In genomic region chr11:22751592-22751991, GRCm38 (mm10) we compare ENCODE assay signal across 23 mouse cellular contexts.
DNase-seq lines count a peak whose midpoint lies in the region; ATAC-seq and TF ChIP-seq lines count a peak whose summit lies in the region.
"Had no signal": no experiment of that assay in that cellular context is flagged by ENCODE, and none has a peak within 500 bp of the region (broad histone marks: within the 10 kb centered on the region; RNA-seq: fewer than 3 reads in every experiment).

No protein-coding gene starts in this region.

- intact Hi-C loops in heart, postnatal 36 days (cut with DNase I) = no loop called here

- no peaks in the 10 kb centered on the region for H3K4me1 ChIP-seq in midbrain, embryonic 11.5 days (ENCODE audit: control insufficient read depth, insufficient read depth, low read length)
- no peaks in the 10 kb centered on the region for H3K4me1 ChIP-seq in midbrain, postnatal 0 days (ENCODE audit: insufficient read depth, low read length)
- H3K4me1 ChIP-seq in MEL (ENCODE audit: control insufficient read depth in 1 of 2, insufficient read depth in 2 of 2, low read length in 2 of 2) = no peaks in the 10 kb centered on the region
- H3K4me1 ChIP-seq in forebrain, embryonic 10.5 days = no peaks in the 10 kb centered on the region

- peak; percentile 52 for DNase-seq in heart, adult 11 months
- DNase-seq in heart, postnatal 36 days = no peak
- DNase-seq in midbrain, embryonic 11.5 days (ENCODE audit: low spot score, missing footprints) = peak; percentile 81
- DNase-seq in midbrain, postnatal 0 days (ENCODE audit: low spot score) = no peak
- peak; percentile 13 for DNase-seq in testis, postnatal 10 days (ENCODE audit: low spot score)
- no peak for DNase-seq in testis, postnatal 14 days (ENCODE audit: low spot score)
- DNase-seq in MEL (ENCODE audit: low read depth, low spot score) = no peak
- DNase-seq in forebrain, embryonic 10.5 days (ENCODE audit: extremely low spot score, low spot score) = no peak
- DNase-seq: adrenal gland, adult 2 months; adrenal gland, adult 8-10 months; adrenal gland, postnatal 10 days; adrenal gland, postnatal 14 days; adrenal gland, postnatal 25 days; adrenal gland, postnatal 36 days; B cell, adult 2 months; cerebellum, adult 11 months; cerebellum, adult 11-12 months; cerebellum, adult 18-20 months had no signal

- no peak for TF ChIP-seq POLR2A in MEL (IDR thresholded peaks at IDR 0.05; ENCODE audit: control insufficient read depth in 1 of 2, insufficient read depth in 1 of 2, low read depth in 1 of 2, low read length in 2 of 2, poor library complexity in 1 of 2)

- ATAC-seq in midbrain, embryonic 11.5 days (ENCODE audit: low FRiP score) = no peak
- no peak for ATAC-seq in midbrain, postnatal 0 days (ENCODE audit: low FRiP score)
- ATAC-seq: activated CD4-positive, CD25-positive, alpha-beta regulatory T cell, adult 4 months; CD4-positive, CD25-positive, alpha-beta regulatory T cell, adult 4 months; Patski had no signal

- no peaks in the 10 kb centered on the region for H3K27me3 ChIP-seq in midbrain, embryonic 11.5 days (ENCODE audit: control insufficient read depth, insufficient read depth, low read length)
- no peaks in the 10 kb centered on the region for H3K27me3 ChIP-seq in midbrain, postnatal 0 days (ENCODE audit: insufficient read depth, low read length)
- no peaks in the 10 kb centered on the region for H3K27me3 ChIP-seq in MEL (ENCODE audit: control insufficient read depth in 1 of 2, insufficient read depth in 2 of 2, low read length in 2 of 2)
- no peaks in the 10 kb centered on the region for H3K27me3 ChIP-seq in forebrain, embryonic 10.5 days (ENCODE audit: poor library complexity, severe bottlenecking)
- H3K27me3 ChIP-seq: CH12.LX, Patski had no signal

- 92% methylated on average over 3 of the region's 3 CpGs for WGBS in midbrain, embryonic 11.5 days
- 91% methylated on average over 3 of the region's 3 CpGs for WGBS in midbrain, postnatal 0 days
- WGBS in forebrain, embryonic 10.5 days = 92% methylated on average over 3 of the region's 3 CpGs

- H3K9ac ChIP-seq in midbrain, embryonic 11.5 days (ENCODE audit: low read length) = no peak overlapping the region
- H3K9ac ChIP-seq in midbrain, postnatal 0 days (replicated peaks; ENCODE audit: low read length, poor library complexity, severe bottlenecking) = no peak overlapping the region
- no peak overlapping the region for H3K9ac ChIP-seq in MEL (ENCODE audit: control insufficient read depth, low read depth, low read length, poor library complexity, severe bottlenecking)

- no peaks in the 10 kb centered on the region for H3K36me3 ChIP-seq in midbrain, embryonic 11.5 days (ENCODE audit: control insufficient read depth, insufficient read depth, low read length)
- H3K36me3 ChIP-seq in midbrain, postnatal 0 days (ENCODE audit: insufficient read depth, low read length) = no peaks in the 10 kb centered on the region
- no peaks in the 10 kb centered on the region for H3K36me3 ChIP-seq in MEL (ENCODE audit: control insufficient read depth in 1 of 2, insufficient read depth in 2 of 2, low read length in 2 of 2)
- H3K36me3 ChIP-seq in forebrain, embryonic 10.5 days (replicated peaks) = no peaks in the 10 kb centered on the region
- H3K36me3 ChIP-seq: G1E had no signal

- H3K27ac ChIP-seq in midbrain, embryonic 11.5 days (ENCODE audit: low read depth, low read length) = no peak overlapping the region
- no peak overlapping the region for H3K27ac ChIP-seq in midbrain, postnatal 0 days (ENCODE audit: low read depth, low read length)
- H3K27ac ChIP-seq in MEL (ENCODE audit: control insufficient read depth, low read depth, low read length) = no peak overlapping the region
- no peak overlapping the region for H3K27ac ChIP-seq in forebrain, embryonic 10.5 days

- no peak for TF ChIP-seq CTCF in midbrain, postnatal 0 days (IDR thresholded peaks at IDR 0.05)
- TF ChIP-seq CTCF in MEL (IDR thresholded peaks at IDR 0.05 in 2 of 3, conservative IDR thresholded peaks at IDR 0.05 in 1 of 3; ENCODE audit: control insufficient read depth in 1 of 3, insufficient read depth in 1 of 3, low read depth in 2 of 3, low read length in 3 of 3, poor library complexity in 1 of 3, severe bottlenecking in 1 of 3) = no peak

- no peak overlapping the region for H3K4me2 ChIP-seq in midbrain, embryonic 11.5 days
- H3K4me2 ChIP-seq in midbrain, postnatal 0 days (ENCODE audit: low read depth, low read length, poor library complexity, severe bottlenecking) = no peak overlapping the region

- no peak for TF ChIP-seq RAD21 in MEL (IDR thresholded peaks at IDR 0.05; ENCODE audit: low read depth, low read length)

- TF ChIP-seq EP300 in MEL (IDR thresholded peaks at IDR 0.05; ENCODE audit: low read depth in 1 of 2, low read length in 2 of 2) = no peak

- no peaks in the 10 kb centered on the region; the same call in 1 of the 2 replicates for H3K9me3 ChIP-seq in midbrain, embryonic 11.5 days (ENCODE audit: control insufficient read depth, low read length)
- H3K9me3 ChIP-seq in midbrain, postnatal 0 days (ENCODE audit: low read length) = no peaks in the 10 kb centered on the region
- no peaks in the 10 kb centered on the region for H3K9me3 ChIP-seq in MEL (replicated peaks; ENCODE audit: insufficient read depth, low read length)
- H3K9me3 ChIP-seq in forebrain, embryonic 10.5 days = peaks cover 3% of the 10 kb centered on the region; the same call in 1 of the 2 replicates
- H3K9me3 ChIP-seq: G1E had no signal

- no peak overlapping the region for H3K4me3 ChIP-seq in midbrain, embryonic 11.5 days (ENCODE audit: low read depth, low read length)
- H3K4me3 ChIP-seq in midbrain, postnatal 0 days (ENCODE audit: low read depth, low read length) = no peak overlapping the region
- H3K4me3 ChIP-seq in MEL (ENCODE audit: control insufficient read depth in 1 of 2, insufficient read depth in 1 of 2, low read depth in 2 of 2, low read length in 2 of 2) = no peak overlapping the region
- no peak overlapping the region for H3K4me3 ChIP-seq in forebrain, embryonic 10.5 days

- no peaks in the 10 kb centered on the region for H3K79me2 ChIP-seq in MEL (ENCODE audit: control insufficient read depth, insufficient read depth, low read length, poor library complexity)

TF ChIP-seq in MEL, 35 proteins besides CTCF, POLR2A, EP300 and RAD21:
- no peak for TF ChIP-seq HCFC1 (IDR thresholded peaks at IDR 0.05; ENCODE audit: low read depth, low read length)
- TF ChIP-seq POLR2AphosphoS2 (IDR thresholded peaks at IDR 0.05; ENCODE audit: low read length) = peak; percentile 91
- TF ChIP-seq POLR2AphosphoS5 (IDR thresholded peaks at IDR 0.05; ENCODE audit: borderline replicate concordance, low read depth, low read length) = no peak
- TF ChIP-seq ZNF384 (IDR thresholded peaks at IDR 0.05; ENCODE audit: low read depth, low read length) = no peak
- TF ChIP-seq ZKSCAN1 (IDR thresholded peaks at IDR 0.05; ENCODE audit: low read depth, low read length) = no peak
- TF ChIP-seq TBP (IDR thresholded peaks at IDR 0.05; ENCODE audit: low read depth, low read length) = no peak
- no peak for TF ChIP-seq JUND (IDR thresholded peaks at IDR 0.05; ENCODE audit: low read depth, low read length)

Comparison
In these comparisons a context has a peak if more than half of its experiments do, and no peak if none do; other contexts are left out.
1. DNase-seq: peak in heart, adult 11 months (single experiment), midbrain, embryonic 11.5 days (single experiment) and testis, postnatal 10 days (single experiment); none in heart, postnatal 36 days (0 of 2), midbrain, postnatal 0 days (single experiment), testis, postnatal 14 days (single experiment), MEL (single experiment) and forebrain, embryonic 10.5 days (single experiment).